Mouse (Mus musculus): ENCODE measurements around the gene Mucl3. TPM values are rescaled to one million over a fixed set of nuclear protein-coding genes. Genes with fewer than 3 reads are reported as not detected.

Gene Mucl3
- total and polyA plus RNA-seq, 2 experiments from 2014 or later, result 0.77 TPM; not detected in 1

DNA sequence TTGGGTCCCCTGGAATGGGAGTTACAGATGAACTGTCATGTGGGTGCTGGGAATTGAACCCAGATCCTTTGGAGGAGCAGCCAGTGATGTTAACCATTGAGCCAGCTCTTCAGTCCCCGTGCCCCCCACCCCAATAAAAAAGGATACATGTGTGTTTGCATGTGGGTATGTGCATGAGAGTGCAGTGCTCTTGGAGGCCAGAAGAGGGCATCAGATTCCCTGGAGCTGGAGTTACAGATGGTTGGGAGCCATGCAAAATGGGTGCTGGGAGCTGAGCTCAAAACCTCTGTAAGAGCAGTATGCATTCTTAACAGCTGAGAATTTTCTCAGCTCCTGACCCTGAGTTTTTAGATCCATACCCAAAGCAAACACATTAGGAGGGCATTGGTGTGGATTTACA is 56.2 kb downstream of the Mucl3 start:
- Histone ChIP-seq H3K4me2 (ENCODE audit: low read depth, low read length, poor library complexity, severe bottlenecking) (no peak overlapping the region), H3K36me3 (ENCODE audit: insufficient read depth, low read length) (no peaks in the 10 kb centered on the region), H3K9me3 (ENCODE audit: low read length) (no peaks in the 10 kb centered on the region), H3K9ac (replicated peaks; ENCODE audit: low read length, poor library complexity, severe bottlenecking) (no peak overlapping the region), H3K4me3 (ENCODE audit: low read depth, low read length) (no peak overlapping the region), H3K27me3 (ENCODE audit: insufficient read depth, low read length) (no peaks in the 10 kb centered on the region), H3K4me1 (ENCODE audit: insufficient read depth, low read length) (no peaks in the 10 kb centered on the region), H3K27ac (ENCODE audit: low read depth, low read length) (no peak overlapping the region)
- peak; percentile 17; the same call in 1 of the 2 replicates for TF ChIP-seq CTCF (IDR thresholded peaks at IDR 0.05)
- ATAC-seq (ENCODE audit: low FRiP score) (no peak), DNase-seq (ENCODE audit: low spot score) (no peak)
- 90% methylated on average over 1 of the region's 1 CpGs for whole genome bisulfite sequencing

Other genes with a start within 250 kb of the Mucl3 start
- 0.11 and 0.52 TPM in 2 replicates for gene H2-Q6, start 218.8 kb downstream of the Mucl3 start, total RNA-seq (2014; rRNA removed)
- 1.8 TPM in 2 replicates for gene H2-Q6, start 218.8 kb downstream of the Mucl3 start, polyA plus RNA-seq (2015; fragmentation: Nextera tagmentation; extraction: Ambion mirVana)
- 1.6 and 3.3 TPM in 2 replicates for gene H2-Q7, start 204.5 kb downstream of the Mucl3 start, total RNA-seq (2014; rRNA removed)
- gene H2-Q7, start 204.5 kb downstream of the Mucl3 start, polyA plus RNA-seq (2015; fragmentation: Nextera tagmentation; extraction: Ambion mirVana), result 3.5 and 4.2 TPM in 2 replicates
- gene H2-Q10, start 173.6 kb downstream of the Mucl3 start, total RNA-seq (2014; rRNA removed), result 0.42 TPM in 1 of 2 replicates, not detected in the other
- gene H2-Q10, start 173.6 kb downstream of the Mucl3 start, polyA plus RNA-seq (2015; fragmentation: Nextera tagmentation; extraction: Ambion mirVana), result 0.47 and 0.62 TPM in 2 replicates
- not detected in 2 replicates for gene Pou5f1, start 137.7 kb downstream of the Mucl3 start, total RNA-seq (2014; rRNA removed)
- gene Pou5f1, start 137.7 kb downstream of the Mucl3 start, polyA plus RNA-seq (2015; fragmentation: Nextera tagmentation; extraction: Ambion mirVana), result not detected in 2 replicates
- gene Tcf19, start 126.9 kb downstream of the Mucl3 start, total RNA-seq (2014; rRNA removed), result 9.2 and 10.3 TPM in 2 replicates
- 4.5 and 4.7 TPM in 2 replicates for gene Tcf19, start 126.9 kb downstream of the Mucl3 start, polyA plus RNA-seq (2015; fragmentation: Nextera tagmentation; extraction: Ambion mirVana)
- 3.5 and 4.0 TPM in 2 replicates for gene Cchcr1, start 126.6 kb downstream of the Mucl3 start, total RNA-seq (2014; rRNA removed)
- 1.9 and 2.1 TPM in 2 replicates for gene Cchcr1, start 126.6 kb downstream of the Mucl3 start, polyA plus RNA-seq (2015; fragmentation: Nextera tagmentation; extraction: Ambion mirVana)
- not detected in 2 replicates for gene Psors1c2, start 110.5 kb downstream of the Mucl3 start, total RNA-seq (2014; rRNA removed)
- 0.43 TPM in 1 of 2 replicates, not detected in the other for gene Psors1c2, start 110.5 kb downstream of the Mucl3 start, polyA plus RNA-seq (2015; fragmentation: Nextera tagmentation; extraction: Ambion mirVana)
- gene Cdsn, start 91.6 kb downstream of the Mucl3 start, total RNA-seq (2014; rRNA removed), result 1.2 TPM in 1 of 2 replicates, not detected in the other
- gene Cdsn, start 91.6 kb downstream of the Mucl3 start, polyA plus RNA-seq (2015; fragmentation: Nextera tagmentation; extraction: Ambion mirVana), result 0.06 and 0.22 TPM in 2 replicates
- gene 2300002M23Rik, start 76.2 kb downstream of the Mucl3 start, total RNA-seq (2014; rRNA removed), result not detected in 2 replicates
- not detected in 2 replicates for gene 2300002M23Rik, start 76.2 kb downstream of the Mucl3 start, polyA plus RNA-seq (2015; fragmentation: Nextera tagmentation; extraction: Ambion mirVana)
- not detected in 2 replicates for gene Sfta2, start 42.1 kb downstream of the Mucl3 start, total RNA-seq (2014; rRNA removed)
- not detected in 2 replicates for gene Sfta2, start 42.1 kb downstream of the Mucl3 start, polyA plus RNA-seq (2015; fragmentation: Nextera tagmentation; extraction: Ambion mirVana)
- not detected in 2 replicates for gene Gm9573, start 17.1 kb downstream of the Mucl3 start, total RNA-seq (2014; rRNA removed)
- not detected in 2 replicates for gene Gm9573, start 17.1 kb downstream of the Mucl3 start, polyA plus RNA-seq (2015; fragmentation: Nextera tagmentation; extraction: Ambion mirVana)
- 43.0 and 49.2 TPM in 2 replicates for gene Vars2, start 23.9 kb upstream of the Mucl3 start, total RNA-seq (2014; rRNA removed)
- gene Vars2, start 23.9 kb upstream of the Mucl3 start, polyA plus RNA-seq (2015; fragmentation: Nextera tagmentation; extraction: Ambion mirVana), result 13.8 and 15.9 TPM in 2 replicates
- gene Gtf2h4, start 30.0 kb upstream of the Mucl3 start, total RNA-seq (2014; rRNA removed), result 20.6 and 27.7 TPM in 2 replicates
- 17.8 and 18.4 TPM in 2 replicates for gene Gtf2h4, start 30.0 kb upstream of the Mucl3 start, polyA plus RNA-seq (2015; fragmentation: Nextera tagmentation; extraction: Ambion mirVana)
- 82.8 and 100 TPM in 2 replicates for gene Ddr1, start 60.9 kb upstream of the Mucl3 start, total RNA-seq (2014; rRNA removed)
- gene Ddr1, start 60.9 kb upstream of the Mucl3 start, polyA plus RNA-seq (2015; fragmentation: Nextera tagmentation; extraction: Ambion mirVana), result 48.5 and 49.3 TPM in 2 replicates
- gene Ier3, start 178.0 kb upstream of the Mucl3 start, total RNA-seq (2014; rRNA removed), result 10.9 and 13.5 TPM in 2 replicates
- 12.2 and 16.0 TPM in 2 replicates for gene Ier3, start 178.0 kb upstream of the Mucl3 start, polyA plus RNA-seq (2015; fragmentation: Nextera tagmentation; extraction: Ambion mirVana)
- gene Flot1, start 179.5 kb upstream of the Mucl3 start, total RNA-seq (2014; rRNA removed), result 112 and 122 TPM in 2 replicates
- gene Flot1, start 179.5 kb upstream of the Mucl3 start, polyA plus RNA-seq (2015; fragmentation: Nextera tagmentation; extraction: Ambion mirVana), result 124 and 140 TPM in 2 replicates
- gene Tubb5, start 194.6 kb upstream of the Mucl3 start, total RNA-seq (2014; rRNA removed), result 3,416 and 3,526 TPM in 2 replicates
- 1,872 and 1,886 TPM in 2 replicates for gene Tubb5, start 194.6 kb upstream of the Mucl3 start, polyA plus RNA-seq (2015; fragmentation: Nextera tagmentation; extraction: Ambion mirVana)
- gene Mdc1, start 197.8 kb upstream of the Mucl3 start, total RNA-seq (2014; rRNA removed), result 22.4 and 22.6 TPM in 2 replicates
- gene Mdc1, start 197.8 kb upstream of the Mucl3 start, polyA plus RNA-seq (2015; fragmentation: Nextera tagmentation; extraction: Ambion mirVana), result 3.7 and 4.7 TPM in 2 replicates
- 7.6 and 12.1 TPM in 2 replicates for gene Nrm, start 217.6 kb upstream of the Mucl3 start, total RNA-seq (2014; rRNA removed)
- 11.0 and 11.8 TPM in 2 replicates for gene Nrm, start 217.6 kb upstream of the Mucl3 start, polyA plus RNA-seq (2015; fragmentation: Nextera tagmentation; extraction: Ambion mirVana)
- 16.2 and 33.0 TPM in 2 replicates for gene Ppp1r18, start 221.9 kb upstream of the Mucl3 start, total RNA-seq (2014; rRNA removed)
- 14.1 and 14.4 TPM in 2 replicates for gene Ppp1r18, start 221.9 kb upstream of the Mucl3 start, polyA plus RNA-seq (2015; fragmentation: Nextera tagmentation; extraction: Ambion mirVana)
- 26.7 and 27.7 TPM in 2 replicates for gene Dhx16, start 236.1 kb upstream of the Mucl3 start, total RNA-seq (2014; rRNA removed)
- gene Dhx16, start 236.1 kb upstream of the Mucl3 start, polyA plus RNA-seq (2015; fragmentation: Nextera tagmentation; extraction: Ambion mirVana), result 23.6 and 25.1 TPM in 2 replicates